Mouse (Mus musculus) urinary bladder, postnatal 0 days (tissue): ENCODE data around the gene Apoa4. TPM values are rescaled to one million over a fixed set of nuclear protein-coding genes. Genes with fewer than 3 reads are reported as not detected.

Source experiments
- polyA plus RNA-seq: library from polyadenylated mRNA; unstranded; fragments of >200 nt; fragmentation: Nextera tagmentation; extraction: Ambion mirVana; gene quantifications from 2 replicates; pipeline ENCODE4 v1.2.1, GENCODE M21; 2015

The Apoa4 gene
- polyA plus RNA-seq = 0.08 and 0.24 TPM in 2 replicates

GRCm38 (mm10) chr9:46240526-46241153 lies at the start of gene Apoa4:
Gene Apoa4, plus strand, starts transcription at chr9:46240696.

GRCm38 (mm10) chr9:46228491-46228890 lies 12.0 kb upstream of the Apoa4 start, which contains the start of gene Apoa1:
Gene Apoa1, plus strand, starts transcription at chr9:46228580.

GRCm38 (mm10) chr9:46235596-46235648 lies 5.1 kb upstream of the Apoa4 start, which contains the start of gene Apoc3:
Gene Apoc3, minus strand, starts transcription at chr9:46235636.

DNA sequence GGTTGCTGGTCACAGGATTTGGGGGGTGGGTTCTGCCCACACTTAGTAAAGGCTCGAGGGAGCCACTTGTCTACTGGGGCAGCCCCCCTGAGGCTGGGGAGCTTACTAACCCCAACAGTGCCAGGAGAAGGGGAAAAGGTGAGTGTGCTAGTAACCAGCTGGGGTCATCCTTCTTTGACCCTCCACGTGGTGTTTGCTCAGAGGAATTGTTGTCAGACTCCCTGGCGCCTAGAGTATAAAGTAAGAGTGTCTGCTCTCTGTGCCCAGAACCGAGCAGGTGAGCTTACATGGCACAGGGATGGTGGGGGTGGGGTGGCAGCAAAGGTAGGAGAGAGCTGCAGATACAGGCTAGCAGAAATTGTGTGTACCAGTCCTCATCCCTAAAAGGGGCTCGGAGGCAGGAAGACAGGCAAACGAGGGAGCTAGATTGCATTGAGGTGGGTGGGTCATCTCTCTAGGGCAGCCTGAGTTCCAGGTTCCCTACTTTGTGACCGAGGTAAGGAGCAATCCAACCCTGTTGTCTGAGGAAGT lies 27.9 kb downstream of the Apoa4 start, which contains the start of gene Apoa5:
Apoa5 (plus strand) TSS at position 291 of the 531 bp plus-strand sequence.

DNA sequence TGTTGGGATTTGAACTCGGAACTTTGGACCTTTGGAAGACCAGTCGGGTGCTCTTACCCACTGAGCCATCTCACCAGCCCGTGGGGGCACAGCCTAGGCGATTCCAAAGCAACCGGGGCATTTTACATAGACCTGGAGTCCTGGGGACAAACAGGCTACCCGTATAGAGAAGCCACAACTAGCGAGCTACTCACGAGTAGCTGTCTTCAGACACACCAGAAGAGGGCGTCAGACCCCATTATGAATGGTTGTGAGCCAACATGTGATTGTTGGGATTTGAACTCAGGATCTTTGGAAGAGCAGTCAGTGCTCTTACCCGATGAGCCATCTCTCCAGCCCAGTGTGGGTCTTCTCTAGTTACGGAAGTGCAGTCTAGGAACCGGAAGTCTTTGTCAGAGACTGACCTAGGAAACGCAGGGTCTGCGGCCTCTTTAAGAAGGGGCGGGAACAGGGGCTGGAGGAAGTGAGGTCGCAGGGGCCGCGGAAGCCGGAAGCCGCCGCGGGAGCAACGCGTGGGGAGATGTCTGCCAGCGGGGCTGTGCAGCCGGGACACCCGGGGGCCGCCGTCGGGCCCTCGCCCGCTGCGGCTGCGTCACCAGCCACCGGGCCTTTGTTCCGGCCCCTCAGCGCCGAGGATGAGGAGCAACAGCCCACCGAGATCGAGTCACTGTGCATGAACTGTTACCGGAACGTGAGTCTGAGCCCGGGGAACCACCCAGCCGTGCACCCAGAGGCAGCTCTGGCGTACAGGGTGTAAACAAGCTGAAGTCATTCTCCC lies 32.4 kb downstream of the Apoa4 start, which contains the start of gene Zpr1:
Zpr1 (plus strand) TSS at position 388 of the 778 bp plus-strand sequence.

DNA sequence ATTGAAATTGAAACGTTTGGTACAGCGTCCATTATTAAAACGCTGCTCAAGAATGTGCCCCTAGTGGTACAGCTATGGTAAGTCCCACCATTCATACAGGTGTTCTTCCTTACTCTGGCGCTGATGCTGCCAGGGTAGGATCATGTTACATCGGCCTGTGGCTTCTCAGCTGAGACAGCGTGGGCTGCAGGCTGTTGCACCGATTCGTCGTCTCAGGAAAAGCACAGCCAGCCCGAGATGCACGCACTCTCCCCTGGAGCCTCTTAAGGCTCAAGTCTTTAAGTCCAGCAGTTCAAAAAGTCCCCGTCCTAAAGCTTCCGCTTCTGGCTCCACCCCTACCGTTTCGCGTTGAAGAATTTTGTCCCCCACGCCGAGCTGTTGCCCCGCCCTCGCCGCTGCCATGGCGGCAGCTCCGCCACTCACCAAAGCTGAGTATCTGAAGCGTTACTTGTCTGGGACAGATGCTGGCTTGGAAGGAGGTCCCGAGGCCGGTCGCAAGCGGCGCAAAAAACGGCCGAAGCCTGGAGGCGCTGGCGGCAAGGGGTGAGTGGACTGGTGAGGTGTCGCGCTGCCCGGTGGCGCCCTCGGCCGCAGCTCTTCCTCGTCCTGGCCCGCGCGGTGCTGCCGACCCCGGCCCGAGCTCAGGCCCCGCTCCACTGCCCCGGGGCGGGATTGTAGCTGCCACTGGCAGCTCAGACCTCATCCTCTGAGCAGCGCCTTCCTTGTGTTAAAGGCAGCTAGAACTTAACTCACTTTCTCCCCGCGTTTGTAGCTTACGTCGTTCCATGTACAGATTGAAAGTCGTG lies 42.3 kb downstream of the Apoa4 start, which contains the start of gene Bud13:
Bud13 (plus strand) TSS at position 378 of the 806 bp plus-strand sequence.

Other genes with a start within 250 kb of the Apoa4 start
- gene Pafah1b2, start 228.0 kb upstream of the Apoa4 start, polyA plus RNA-seq = 88.3 and 107 TPM in 2 replicates
- gene Sik3, start 227.9 kb upstream of the Apoa4 start, polyA plus RNA-seq = 7.9 and 8.5 TPM in 2 replicates
- gene Apoa1, start 12.1 kb upstream of the Apoa4 start, polyA plus RNA-seq = 5.6 and 23.8 TPM in 2 replicates
- gene Apoc3, start 5.1 kb upstream of the Apoa4 start, polyA plus RNA-seq = 0.36 TPM in 1 of 2 replicates, not detected in the other
- gene Apoa5, start 27.9 kb downstream of the Apoa4 start, polyA plus RNA-seq = 0.79 TPM in 1 of 2 replicates, not detected in the other
- 31.5 and 34.4 TPM in 2 replicates for gene Zpr1, start 32.4 kb downstream of the Apoa4 start, polyA plus RNA-seq
- 7.7 and 8.6 TPM in 2 replicates for gene Bud13, start 42.3 kb downstream of the Apoa4 start, polyA plus RNA-seq
- not detected in 2 replicates for gene 4931429L15Rik, start 79.3 kb downstream of the Apoa4 start, polyA plus RNA-seq